Mouse (Mus musculus) kidney, adult 2 months (tissue): ENCODE data around the gene Llcfc1. TPM values are rescaled to one million over a fixed set of nuclear protein-coding genes. Genes with fewer than 3 reads are reported as not detected.
A peak's percentile ranks its signal among the peaks of the same experiment; 100 is the strongest.

Source experiments
- DNase-seq: peaks from one replicate; pipeline ENCODE4 v3.0.0; 2021
- H3K27ac ChIP-seq: fragments of 200-500 bp; 2 replicates; pipeline ENCODE4 v1.5.1; 2012; ENCODE audit warnings: low read depth, low read length, control low read depth, inconsistent platforms; ENCODE audit not compliant: insufficient read depth
- H3K27me3 ChIP-seq: fragments of 200-500 bp; replicated peaks from 2 replicates; pipeline ENCODE4 v1.6.1; 2012; ENCODE audit warnings: mild to moderate bottlenecking, moderate library complexity, low read length, inconsistent platforms; ENCODE audit not compliant: control insufficient read depth, insufficient read depth
- H3K36me3 ChIP-seq: fragments of 200-500 bp; 2 replicates; pipeline ENCODE4 v1.6.1; 2012; ENCODE audit warnings: mild to moderate bottlenecking, moderate library complexity, low read length, inconsistent platforms; ENCODE audit not compliant: control insufficient read depth, insufficient read depth
- H3K4me1 ChIP-seq: fragments of 200-500 bp; 2 replicates; pipeline ENCODE4 v1.6.1; 2011; ENCODE audit warnings: low read length; ENCODE audit not compliant: control insufficient read depth, insufficient read depth
- H3K4me3 ChIP-seq: fragments of 200-500 bp; 2 replicates; pipeline ENCODE4 v1.5.1; 2011; ENCODE audit warnings: mild to moderate bottlenecking, low read depth, low read length, control low read depth; ENCODE audit not compliant: insufficient read depth
- CTCF ChIP-seq: fragments of 200-500 bp; conservative IDR thresholded peaks from 2 replicates; pipeline ENCODE4 v1.5.1; 2011; ENCODE audit warnings: low read depth, mild to moderate bottlenecking, control low read depth, low read length, moderate library complexity, mixed read lengths; ENCODE audit not compliant: insufficient read depth, insufficient read length
- POLR2A ChIP-seq: fragments of 200-500 bp; IDR thresholded peaks from one replicate; pipeline ENCODE4 v1.6.1; 2011; ENCODE audit warnings: low read depth, low read length, control low read depth
- WGBS: fragments of 180-500 bp; shearing (Covaris S2); methylation state at CpG from one replicate; pipeline ENCODE4 v1.1.7; 2018; 5-methylcytosine and 5-hydroxymethylcytosine counted together
- polyA plus RNA-seq: library from polyadenylated mRNA; depleted of rRNA; stranded (reverse); fragments of >200 nt; gene quantifications from 2 replicates; pipeline ENCODE4 v1.2.3, GENCODE M21; 2012; rRNA removed

Gene Llcfc1
- 0.75 and 0.99 TPM in 2 replicates for polyA plus RNA-seq

DNA sequence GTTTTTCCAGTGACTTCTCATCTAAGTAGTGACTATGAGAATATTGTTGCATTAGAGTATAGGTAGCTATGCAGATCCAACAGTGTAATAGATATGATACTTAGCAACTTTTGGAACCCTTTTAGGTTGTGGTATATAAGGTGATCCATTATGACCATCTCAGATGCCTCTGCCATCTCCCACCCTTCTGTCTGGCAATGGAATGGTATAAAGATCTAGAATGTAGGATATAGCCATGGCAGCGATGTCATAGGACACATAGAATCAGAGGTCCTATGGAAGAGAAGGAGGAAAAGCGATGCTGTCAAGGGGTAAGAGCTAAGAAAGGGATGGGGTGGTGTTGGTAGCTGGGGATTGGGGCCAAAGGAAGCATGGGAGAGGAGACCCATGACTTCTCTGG, at the start of gene Llcfc1:
TSS of gene Llcfc1 (plus strand) at position 301 of the 400 bp plus-strand sequence.
- TF ChIP-seq POLR2A (no peak), CTCF (no peak)
- peaks cover 8% of the 10 kb centered on the region for H3K4me1 ChIP-seq
- no peak for DNase-seq
- H3K27ac ChIP-seq, result no peak within 1 kb of the TSS
- H3K27me3 ChIP-seq, result no peaks in the 10 kb centered on the region
- no peak within 1 kb of the TSS for H3K4me3 ChIP-seq
- no peaks in the 10 kb centered on the region for H3K36me3 ChIP-seq
- WGBS, result 89% methylated on average over 2 of the region's 2 CpGs

GRCm38 (mm10) chr6:41635211-41635610, 49.0 kb upstream of the Llcfc1 start:
- WGBS, result 53% methylated on average over 1 of the region's 1 CpGs
- no peaks in the 10 kb centered on the region for H3K36me3 ChIP-seq
- DNase-seq, result no peak
- H3K27me3 ChIP-seq, result no peaks in the 10 kb centered on the region
- TF ChIP-seq POLR2A, result no peak
- no peak for TF ChIP-seq CTCF
- H3K4me3 ChIP-seq, result no peak overlapping the region
- no peak overlapping the region for H3K27ac ChIP-seq
- H3K4me1 ChIP-seq, result no peaks in the 10 kb centered on the region

DNA sequence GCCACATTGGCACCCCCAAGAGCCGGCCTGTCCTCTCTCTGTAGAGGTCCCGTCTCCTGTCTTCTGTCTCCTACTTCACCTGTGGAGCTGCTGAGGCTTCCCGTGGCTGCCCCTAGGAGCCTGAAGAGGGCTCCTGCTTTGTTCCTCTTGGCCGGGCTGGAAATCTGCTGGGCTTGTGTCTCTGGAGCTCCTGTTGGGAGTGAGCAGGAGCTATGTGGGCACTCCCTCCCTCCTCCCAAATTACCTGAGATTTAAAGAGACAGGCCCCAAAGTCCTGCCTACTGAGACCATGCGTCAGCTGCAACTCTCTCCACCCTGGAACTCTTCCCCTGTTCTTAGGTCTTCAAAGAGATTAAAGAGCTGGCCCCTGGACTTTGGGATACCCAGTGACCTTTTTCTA, 48.1 kb upstream of the Llcfc1 start, which contains the start of gene Trpv6:
TSS of gene Trpv6 (minus strand) at position 228 of the 400 bp plus-strand sequence.
- Histone ChIP-seq H3K36me3 (no peaks in the 10 kb centered on the region), H3K4me3 (peak within 1 kb of the TSS; percentile 5; the same call in 1 of the 2 replicates), H3K4me1 (no peaks in the 10 kb centered on the region), H3K27ac (no peak within 1 kb of the TSS), H3K27me3 (no peaks in the 10 kb centered on the region)
- TF ChIP-seq POLR2A, result no peak
- TF ChIP-seq CTCF, result no peak
- DNase-seq, result no peak
- 12% methylated on average over 5 of the region's 5 CpGs for WGBS

DNA sequence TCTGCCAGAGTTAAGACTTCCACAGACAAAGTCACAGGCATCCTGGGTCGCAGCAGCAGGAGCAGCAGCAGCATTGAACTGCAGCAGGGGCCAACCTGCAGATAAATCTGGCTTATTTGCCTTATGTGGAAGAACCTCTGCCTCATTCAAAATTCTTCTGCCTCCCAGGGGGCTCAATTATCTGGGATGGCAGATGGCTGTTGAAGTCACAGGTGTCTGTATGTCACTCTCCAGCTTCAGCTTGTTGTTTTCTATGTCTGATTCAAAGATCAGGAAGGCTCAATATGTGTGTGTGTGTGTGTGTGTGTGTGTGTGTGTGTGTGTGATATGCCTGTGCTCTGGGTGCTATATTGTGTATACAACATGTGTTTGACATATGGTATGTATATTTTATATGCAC, 46.8 kb upstream of the Llcfc1 start:
- Histone ChIP-seq H3K4me1 (no peaks in the 10 kb centered on the region), H3K36me3 (no peaks in the 10 kb centered on the region), H3K4me3 (no peak overlapping the region), H3K27me3 (no peaks in the 10 kb centered on the region), H3K27ac (no peak overlapping the region)
- no peak for DNase-seq
- 29% methylated on average over 1 of the region's 1 CpGs for WGBS
- no peak for TF ChIP-seq CTCF
- TF ChIP-seq POLR2A, result no peak

- Histone ChIP-seq H3K4me1 (no peaks in the 10 kb centered on the region), H3K27me3 (no peaks in the 10 kb centered on the region), H3K4me3 (no peak overlapping the region), H3K36me3 (no peaks in the 10 kb centered on the region), H3K27ac (no peak overlapping the region)
- WGBS, result 77% methylated on average over 6 of the region's 6 CpGs
- no peak for DNase-seq
- TF ChIP-seq CTCF (no peak), POLR2A (no peak)
These were observed 46.2 kb upstream of the Llcfc1 start for GRCm38 (mm10) chr6:41637927-41638506.

DNA sequence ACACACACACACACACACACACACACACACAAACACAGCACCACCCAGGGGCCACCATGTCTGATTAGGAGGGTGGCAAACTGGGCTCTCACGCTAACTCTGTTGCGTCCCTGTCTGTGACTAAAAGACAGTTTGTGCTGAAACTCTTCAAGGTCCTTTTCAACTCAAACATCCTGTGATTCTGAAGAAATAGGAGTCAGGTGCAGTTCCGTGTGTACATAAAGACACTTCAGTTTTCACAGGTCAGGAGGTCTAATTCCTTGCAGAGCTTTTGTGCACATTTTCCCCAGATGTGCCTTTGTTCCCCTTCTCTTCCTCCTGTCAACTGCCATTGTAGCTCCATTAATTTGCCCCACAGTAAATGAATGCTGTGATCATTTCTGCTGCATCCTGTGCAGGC, 43.8 kb upstream of the Llcfc1 start:
- Histone ChIP-seq H3K4me1 (no peaks in the 10 kb centered on the region), H3K27me3 (no peaks in the 10 kb centered on the region), H3K4me3 (no peak overlapping the region), H3K27ac (no peak overlapping the region), H3K36me3 (no peaks in the 10 kb centered on the region)
- TF ChIP-seq CTCF, result no peak
- no peak for TF ChIP-seq POLR2A
- no peak for DNase-seq
- 68% methylated on average over 3 of the region's 3 CpGs for WGBS

GRCm38 (mm10) chr6:41641173-41641866, 42.9 kb upstream of the Llcfc1 start:
- Histone ChIP-seq H3K27ac (no peak overlapping the region), H3K4me1 (no peaks in the 10 kb centered on the region), H3K36me3 (no peaks in the 10 kb centered on the region), H3K4me3 (no peak overlapping the region), H3K27me3 (no peaks in the 10 kb centered on the region)
- DNase-seq, result no peak
- 83% methylated on average over 6 of the region's 6 CpGs for WGBS
- TF ChIP-seq CTCF, result no peak
- TF ChIP-seq POLR2A, result no peak

DNA sequence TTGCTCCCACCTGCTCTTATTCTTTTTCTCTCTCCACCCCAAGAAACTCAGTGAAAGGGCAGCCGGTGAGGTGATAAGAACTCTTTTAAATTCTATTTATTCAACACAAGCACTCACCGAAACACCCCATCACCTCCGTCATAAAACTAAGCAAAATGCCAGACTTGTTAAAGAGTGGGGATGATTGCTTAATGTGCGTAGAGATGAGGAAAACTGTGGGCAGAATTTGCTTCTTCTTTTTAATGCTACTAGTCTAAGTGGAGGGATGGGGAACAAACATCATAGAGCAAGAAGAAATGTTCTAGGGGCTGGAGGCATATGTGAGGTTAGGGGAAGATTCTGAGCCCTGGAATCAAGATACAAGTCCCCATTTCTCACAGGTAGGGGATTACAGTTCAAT, 41.5 kb upstream of the Llcfc1 start:
- DNase-seq, result no peak

More for the DNA sequence above, 41.5 kb upstream of the Llcfc1 start:
- Histone ChIP-seq H3K4me3 (no peak overlapping the region), H3K4me1 (no peaks in the 10 kb centered on the region), H3K27me3 (no peaks in the 10 kb centered on the region), H3K36me3 (no peaks in the 10 kb centered on the region), H3K27ac (no peak overlapping the region)
- TF ChIP-seq POLR2A, result no peak
- no peak for TF ChIP-seq CTCF
- 75% methylated on average over 4 of the region's 4 CpGs for WGBS
